Mouse (Mus musculus) spleen, adult 2 months (tissue): ENCODE data around the gene Mreg. TPM values are rescaled to one million over a fixed set of nuclear protein-coding genes. Genes with fewer than 3 reads are reported as not detected.

Source experiments
- DNase-seq, 2 experiments: peaks; one replicate each; pipeline versions ENCODE4 v3.0.0 to v3.0.0-alpha.2; 2012 to 2021; ENCODE audit warnings: low spot score in 2 of 2, low read depth in 1 of 2
- H3K27ac ChIP-seq: fragments of 200-500 bp; 2 replicates; pipeline ENCODE4 v1.5.1; 2012; ENCODE audit warnings: low read length, inconsistent platforms; ENCODE audit not compliant: insufficient read depth
- H3K27me3 ChIP-seq: fragments of 200-500 bp; 2 replicates; pipeline ENCODE4 v1.6.1; 2012; ENCODE audit warnings: mild to moderate bottlenecking, moderate library complexity, low read length, inconsistent platforms; ENCODE audit not compliant: control insufficient read depth, insufficient read depth
- H3K36me3 ChIP-seq: fragments of 200-500 bp; 2 replicates; pipeline ENCODE4 v1.6.1; 2012; ENCODE audit warnings: mild to moderate bottlenecking, low read length, inconsistent platforms; ENCODE audit not compliant: control insufficient read depth, insufficient read depth
- H3K4me1 ChIP-seq: fragments of 200-500 bp; 2 replicates; pipeline ENCODE4 v1.6.1; 2011; ENCODE audit warnings: inconsistent platforms; ENCODE audit not compliant: control insufficient read depth, insufficient read depth, insufficient read length
- H3K4me3 ChIP-seq: fragments of 200-500 bp; 2 replicates; pipeline ENCODE4 v1.5.1; 2011; ENCODE audit warnings: mild to moderate bottlenecking, inconsistent platforms; ENCODE audit not compliant: insufficient read depth, insufficient read length; ENCODE audit errors: extremely low read depth
- CTCF ChIP-seq: fragments of 200-500 bp; IDR thresholded peaks from 2 replicates; pipeline ENCODE4 v1.5.1; 2011; ENCODE audit warnings: mild to moderate bottlenecking, inconsistent platforms; ENCODE audit not compliant: insufficient read depth, insufficient read length, insufficient replicate concordance; ENCODE audit errors: extremely low read depth
- POLR2A ChIP-seq: fragments of 200-500 bp; IDR thresholded peaks from 2 replicates; pipeline ENCODE4 v1.6.1; 2011; ENCODE audit warnings: low read depth, low read length, inconsistent platforms
- WGBS: fragments of 180-500 bp; shearing (Covaris S2); methylation state at CpG from one replicate; pipeline ENCODE4 v1.1.7; 2018; 5-methylcytosine and 5-hydroxymethylcytosine counted together
- polyA plus RNA-seq: library from polyadenylated mRNA; depleted of rRNA; stranded (reverse); fragments of >200 nt; gene quantifications from 2 replicates; pipeline ENCODE4 v1.2.3, GENCODE M21; 2012

Gene Mreg
- polyA plus RNA-seq, 1 experiment, result 5.6 TPM

DNA sequence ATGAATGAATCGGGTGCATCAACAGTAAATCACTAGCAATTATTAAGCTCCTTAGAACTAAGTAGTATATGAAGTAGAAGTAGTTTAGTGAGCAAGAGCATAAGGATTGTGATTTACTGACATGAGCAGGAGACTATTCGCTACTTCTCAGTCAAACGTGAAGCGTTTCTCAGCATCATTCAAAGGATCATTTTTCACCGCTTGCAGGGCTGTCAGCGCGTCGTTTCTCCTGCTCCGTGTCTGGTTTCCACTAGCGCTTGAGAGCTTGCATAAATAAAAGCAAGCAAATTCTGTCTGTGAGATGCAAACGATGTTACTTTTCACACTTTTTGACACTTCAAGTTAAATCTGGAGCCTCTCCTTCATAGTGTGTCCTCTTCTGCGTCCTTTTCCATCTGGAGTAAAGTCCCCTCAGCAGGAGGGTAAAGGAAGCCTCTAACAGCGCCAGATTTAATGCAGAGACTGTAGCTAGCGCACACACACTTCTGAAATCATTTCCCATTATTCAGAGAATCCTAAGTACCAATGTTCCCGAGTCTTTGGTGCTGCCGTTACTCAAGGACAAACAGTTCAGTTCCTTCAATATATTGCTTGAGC is 23.9 kb downstream of the Mreg start:
- H3K27me3 ChIP-seq, result no peaks in the 10 kb centered on the region

DNA sequence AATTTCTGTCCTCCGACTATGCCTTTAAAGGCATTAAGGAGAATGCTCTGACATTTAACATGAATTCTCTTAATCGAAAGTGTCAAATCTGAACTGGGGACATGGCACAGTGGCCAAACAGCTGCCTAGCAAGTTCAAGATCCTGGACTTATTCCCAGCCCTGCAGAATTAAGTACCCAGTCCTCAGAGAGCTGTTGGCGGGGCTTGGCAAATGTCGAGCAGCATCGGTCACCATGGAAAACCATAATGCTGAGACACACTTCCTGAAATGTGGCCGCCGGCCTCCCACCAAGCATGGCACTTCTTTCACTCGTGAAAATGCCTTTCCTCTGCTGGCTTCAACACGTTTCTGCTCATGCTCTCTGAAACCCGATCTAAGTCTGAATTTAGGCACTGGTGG is 24.6 kb downstream of the Mreg start:
- TF ChIP-seq CTCF (no peak), POLR2A (no peak)
- WGBS, result 42% methylated on average over 10 of the region's 10 CpGs
- Histone ChIP-seq H3K4me3 (no peak overlapping the region), H3K4me1 (no peaks in the 10 kb centered on the region), H3K27me3 (no peaks in the 10 kb centered on the region), H3K36me3 (no peaks in the 10 kb centered on the region), H3K27ac (no peak overlapping the region)
- DNase-seq, result no peak

More for the DNA sequence above, 23.9 kb downstream of the Mreg start:
- Histone ChIP-seq H3K4me1 (no peaks in the 10 kb centered on the region), H3K36me3 (no peaks in the 10 kb centered on the region), H3K27ac (no peak overlapping the region), H3K4me3 (no peak overlapping the region)
- DNase-seq, result no peak
- 86% methylated on average over 16 of the region's 16 CpGs for WGBS
- TF ChIP-seq CTCF (no peak), POLR2A (no peak)

DNA sequence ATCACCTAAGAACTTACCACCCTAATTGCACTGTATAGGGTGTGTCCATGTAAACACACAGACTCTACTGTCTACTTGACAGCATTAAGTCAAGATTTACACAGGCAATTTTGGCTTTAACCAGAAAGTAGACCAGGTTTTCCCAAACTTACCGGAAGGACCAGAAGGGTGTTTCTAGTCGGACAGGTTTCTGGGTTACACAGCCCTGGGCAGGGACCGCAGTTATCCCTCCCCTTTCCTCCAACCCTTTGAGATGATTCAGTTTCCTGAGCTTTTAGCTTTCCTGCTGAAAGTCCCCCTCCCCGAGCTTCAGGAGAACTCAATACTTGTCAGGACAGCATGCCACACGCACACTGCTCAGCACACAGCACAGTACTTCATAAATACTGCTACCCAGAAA is 26.0 kb downstream of the Mreg start:
- WGBS, result 89% methylated on average over 5 of the region's 5 CpGs
- Histone ChIP-seq H3K36me3 (no peaks in the 10 kb centered on the region), H3K4me1 (no peaks in the 10 kb centered on the region), H3K27ac (no peak overlapping the region), H3K4me3 (no peak overlapping the region), H3K27me3 (no peaks in the 10 kb centered on the region)
- TF ChIP-seq CTCF (no peak), POLR2A (no peak)
- DNase-seq, result no peak

DNA sequence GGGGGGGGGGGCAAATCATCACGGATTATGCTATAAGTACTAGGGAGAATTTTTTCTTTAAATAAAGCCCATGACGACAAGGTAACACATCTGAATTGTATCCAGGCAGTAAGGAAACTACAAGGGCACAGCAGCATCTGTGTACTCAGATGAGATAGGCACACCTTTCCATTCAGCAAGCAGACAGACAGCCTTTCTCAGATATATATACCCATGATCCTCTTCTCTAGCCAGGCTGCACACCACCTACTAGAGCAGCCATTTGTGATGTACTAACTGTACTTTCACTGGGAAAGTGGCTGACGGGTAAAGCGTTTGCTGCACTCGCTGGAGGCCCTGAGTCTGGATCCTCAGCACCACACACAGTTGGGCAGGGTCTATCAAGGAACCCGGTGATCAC is 28.6 kb downstream of the Mreg start:
- WGBS, result 77% methylated on average over 6 of the region's 6 CpGs
- H3K36me3 ChIP-seq, result no peaks in the 10 kb centered on the region
- no peak overlapping the region for H3K27ac ChIP-seq
- H3K4me1 ChIP-seq, result no peaks in the 10 kb centered on the region
- TF ChIP-seq CTCF, result no peak
- TF ChIP-seq POLR2A, result no peak
- no peak for DNase-seq
- H3K4me3 ChIP-seq, result no peak overlapping the region
- no peaks in the 10 kb centered on the region for H3K27me3 ChIP-seq

DNA sequence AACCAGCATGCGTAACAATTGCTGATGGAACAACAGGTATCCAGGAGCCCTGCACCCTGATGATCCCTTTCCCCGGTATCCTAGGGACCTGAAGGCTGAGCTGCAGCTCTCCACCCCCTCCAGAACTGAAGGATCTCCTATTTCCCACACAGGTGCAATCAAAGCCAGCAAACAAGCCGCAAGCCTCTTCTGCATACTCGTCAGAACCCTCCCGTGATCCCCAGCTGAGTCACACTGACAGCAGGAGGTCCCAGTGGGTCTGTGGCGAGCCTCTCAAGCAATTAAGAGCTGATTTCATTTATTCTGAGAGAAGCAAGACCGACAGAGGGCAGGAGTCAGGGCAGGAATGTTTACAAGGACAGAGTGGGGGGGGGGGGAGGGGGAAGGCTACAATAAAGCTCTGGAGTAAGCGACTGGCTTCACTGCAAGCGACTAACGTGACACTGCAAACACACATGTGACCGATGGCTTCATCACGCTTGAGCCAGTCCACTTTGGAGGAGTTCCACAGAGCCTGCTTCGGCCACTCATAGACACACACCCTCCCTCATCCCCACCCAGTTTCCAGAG is 29.1 kb downstream of the Mreg start:
- DNase-seq, result no peak
- WGBS, result 41% methylated on average over 13 of the region's 13 CpGs
- H3K4me3 ChIP-seq, result no peak overlapping the region
- no peaks in the 10 kb centered on the region for H3K4me1 ChIP-seq
- no peaks in the 10 kb centered on the region for H3K36me3 ChIP-seq
- no peak for TF ChIP-seq POLR2A
- no peak for TF ChIP-seq CTCF
- no peak overlapping the region for H3K27ac ChIP-seq
- no peaks in the 10 kb centered on the region for H3K27me3 ChIP-seq

DNA sequence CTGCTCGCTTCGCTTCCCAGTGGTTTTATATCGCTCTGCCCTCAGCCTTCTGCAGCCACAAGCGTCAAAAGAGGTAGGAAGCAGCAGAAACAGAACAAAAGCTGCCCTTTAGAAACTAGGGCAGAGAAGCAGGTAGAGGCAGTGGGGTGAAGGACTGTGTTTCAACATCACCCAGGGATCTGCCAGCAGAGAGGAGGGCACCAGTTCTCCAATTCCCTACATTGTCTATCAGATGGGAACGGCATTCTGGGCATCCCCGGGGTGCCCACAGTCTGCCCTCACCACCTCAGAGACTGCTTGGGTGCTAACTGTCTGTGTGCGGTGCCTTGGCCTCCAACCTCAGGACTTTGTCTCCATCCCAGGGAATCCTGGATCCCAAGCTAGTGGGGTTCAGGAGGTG is 32.2 kb downstream of the Mreg start:
- WGBS, result 92% methylated on average over 7 of the region's 7 CpGs
- Histone ChIP-seq H3K36me3 (no peaks in the 10 kb centered on the region), H3K27ac (no peak overlapping the region), H3K27me3 (no peaks in the 10 kb centered on the region), H3K4me1 (no peaks in the 10 kb centered on the region), H3K4me3 (no peak overlapping the region)
- TF ChIP-seq CTCF (no peak), POLR2A (no peak)
- DNase-seq, result no peak

DNA sequence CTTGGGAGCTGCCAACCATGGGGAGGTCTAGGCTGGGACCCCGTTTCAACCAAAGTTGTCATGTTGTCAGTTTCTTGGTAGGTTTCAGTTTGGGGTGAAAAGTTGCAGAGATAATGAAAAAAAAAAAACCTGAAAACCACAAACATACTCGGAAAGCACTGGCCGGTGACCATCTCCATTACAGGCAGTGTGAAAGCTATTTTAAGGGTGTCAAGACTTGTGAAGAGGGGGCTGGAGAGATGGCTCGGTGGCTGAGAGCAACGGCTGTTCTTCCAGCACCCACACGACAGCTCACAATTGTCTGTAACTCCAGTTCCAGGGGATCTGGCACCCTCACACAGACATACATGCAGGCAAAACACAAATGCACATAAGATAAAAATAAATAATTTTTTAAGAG is 35.9 kb downstream of the Mreg start:
- DNase-seq, result no peak
- H3K4me3 ChIP-seq, result no peak overlapping the region
- H3K27ac ChIP-seq, result no peak overlapping the region
- 25% methylated on average over 6 of the region's 6 CpGs for WGBS
- no peaks in the 10 kb centered on the region for H3K4me1 ChIP-seq
- TF ChIP-seq POLR2A (no peak), CTCF (no peak)
- H3K27me3 ChIP-seq, result no peaks in the 10 kb centered on the region
- no peaks in the 10 kb centered on the region for H3K36me3 ChIP-seq
